Mouse (Mus musculus) midbrain, postnatal 0 days (tissue): Measurements from ENCODE around the gene Lcn2. TPM values are rescaled to one million over a fixed set of nuclear protein-coding genes. Genes with fewer than 3 reads are reported as not detected.

ENCODE experiments used
- ATAC-seq: fragments of 200-750 bp; cut with Nextera tagmentation; 2 replicates; pipeline ENCODE4 v1.8.0; 2017; ENCODE audit warnings: moderate number of reproducible peaks, mild to moderate bottlenecking, moderate TSS enrichment, moderate library complexity; ENCODE audit not compliant: low FRiP score
- DNase-seq: peaks from one replicate; pipeline ENCODE4 v3.0.0-alpha.2; 2015; ENCODE audit warnings: low spot score
- H3K27ac ChIP-seq: fragments of 300-500 bp; sonication (generic); 2 replicates; pipeline ENCODE4 v1.5.1; 2014; ENCODE audit warnings: low read depth, mild to moderate bottlenecking, low read length, mixed read lengths
- H3K27me3 ChIP-seq: fragments of 300-500 bp; sonication (generic); 2 replicates; pipeline ENCODE4 v1.6.1; 2014; ENCODE audit warnings: low read length, control low read depth, mixed read lengths; ENCODE audit not compliant: insufficient read depth
- H3K36me3 ChIP-seq: fragments of 300-500 bp; sonication (generic); 2 replicates; pipeline ENCODE4 v1.6.1; 2014; ENCODE audit warnings: low read length, control low read depth, mixed read lengths; ENCODE audit not compliant: insufficient read depth
- H3K4me1 ChIP-seq: fragments of 300-500 bp; sonication (generic); 2 replicates; pipeline ENCODE4 v1.6.1; 2014; ENCODE audit warnings: mild to moderate bottlenecking, control low read depth, antibody characterized with exemption, low read length, mixed read lengths; ENCODE audit not compliant: insufficient read depth
- H3K4me2 ChIP-seq: fragments of 300-500 bp; sonication (generic); 2 replicates; pipeline ENCODE4 v1.6.1; 2014; ENCODE audit warnings: low read depth, mild to moderate bottlenecking, low read length, mixed read lengths; ENCODE audit not compliant: poor library complexity, severe bottlenecking
- H3K4me3 ChIP-seq: fragments of 300-500 bp; sonication (generic); 2 replicates; pipeline ENCODE4 v1.5.1; 2014; ENCODE audit warnings: low read depth, mild to moderate bottlenecking, low read length, moderate library complexity
- H3K9ac ChIP-seq: fragments of 300-500 bp; sonication (generic); replicated peaks from 2 replicates; pipeline ENCODE4 v1.6.1; 2014; ENCODE audit warnings: mild to moderate bottlenecking, low read length, moderate library complexity, mixed read lengths; ENCODE audit not compliant: poor library complexity, severe bottlenecking
- H3K9me3 ChIP-seq: fragments of 300-500 bp; sonication (generic); 2 replicates; pipeline ENCODE4 v1.6.1; 2016; ENCODE audit warnings: low read length, control low read depth
- CTCF ChIP-seq: IDR thresholded peaks from 2 replicates; pipeline ENCODE4 v1.5.1; 2016; ENCODE audit warnings: antibody characterized with exemption, mild to moderate bottlenecking
- WGBS: fragments of 180-500 bp; shearing (Covaris S2); extraction: QIAGEN DNeasy Blood & Tissue Kit; methylation state at CpG from one replicate; pipeline ENCODE4 v1.1.7; 2014; 5-methylcytosine and 5-hydroxymethylcytosine counted together
- polyA plus RNA-seq: library from polyadenylated mRNA; unstranded; fragments of >200 nt; fragmentation: Nextera tagmentation; extraction: Ambion mirVana; gene quantifications from 2 replicates; pipeline ENCODE4 v1.2.1, GENCODE M21; 2015
- total RNA-seq: library from RNA; depleted of rRNA; stranded (reverse); fragments of >200 nt; gene quantifications from 2 replicates; pipeline ENCODE4 v1.2.3, GENCODE M21; 2014; rRNA removed

Lcn2 gene
- total RNA-seq (0.57 TPM in 1 of 2 replicates, not detected in the other), polyA plus RNA-seq (0.35 and 0.44 TPM in 2 replicates)

DNA sequence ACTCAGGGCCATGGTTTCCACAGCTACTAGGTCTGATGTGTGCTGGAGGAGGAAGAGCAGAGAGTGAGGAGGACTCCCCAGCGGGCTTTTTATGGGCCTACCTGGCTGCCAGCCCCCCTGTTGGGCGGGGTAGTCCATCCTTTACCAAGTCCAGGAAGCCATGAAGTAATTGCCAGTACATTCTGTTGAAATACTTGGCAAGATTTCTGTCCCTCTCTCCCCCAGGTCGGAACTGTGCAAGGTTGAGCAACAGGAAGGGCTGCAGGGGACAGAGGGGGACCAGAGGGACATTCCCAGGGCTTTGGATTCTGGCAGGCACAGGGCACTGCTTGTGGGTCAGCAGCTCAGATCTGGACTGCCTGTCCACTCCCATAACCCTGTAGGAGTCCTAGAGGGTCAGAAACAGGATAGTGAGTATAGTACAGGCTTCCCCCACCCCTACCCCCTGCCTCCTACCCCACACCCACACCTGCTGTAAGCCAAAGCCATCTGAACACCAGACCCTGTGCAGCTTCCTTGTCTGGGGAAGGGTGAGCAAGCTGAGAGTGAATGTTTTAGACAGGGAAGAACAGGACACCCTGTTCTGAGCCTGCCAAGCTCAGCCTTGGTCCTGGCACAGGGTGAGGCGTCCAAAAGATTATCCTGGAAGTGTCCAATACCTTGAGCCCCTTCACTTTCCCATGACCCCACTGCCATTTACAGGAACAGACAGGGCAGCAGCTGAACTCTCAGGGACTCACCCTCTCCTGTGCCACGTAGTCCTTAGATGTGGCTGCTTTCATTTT is at the start of gene Lcn2:
Gene Lcn2, minus strand, starts transcription at position 547 of the 785 bp plus-strand sequence.
- Histone ChIP-seq H3K9me3 (no peaks in the 10 kb centered on the region), H3K9ac (no peak within 1 kb of the TSS), H3K4me1 (no peaks in the 10 kb centered on the region), H3K4me2 (no peak within 1 kb of the TSS), H3K27ac (no peak within 1 kb of the TSS), H3K4me3 (no peak within 1 kb of the TSS), H3K36me3 (no peaks in the 10 kb centered on the region), H3K27me3 (no peaks in the 10 kb centered on the region)
- no peak for ATAC-seq
- TF ChIP-seq CTCF = no peak
- no peak for DNase-seq
- WGBS = 49% methylated on average over 5 of the region's 5 CpGs

- no peaks in the 10 kb centered on the region for H3K9me3 ChIP-seq
- WGBS = 64% methylated on average over 2 of the region's 2 CpGs
- no peak overlapping the region for H3K4me2 ChIP-seq
- H3K4me1 ChIP-seq = no peaks in the 10 kb centered on the region
- no peak overlapping the region for H3K9ac ChIP-seq
- DNase-seq = no peak
- no peak overlapping the region for H3K4me3 ChIP-seq
- no peak for ATAC-seq
- peak overlapping the region; percentile 58 for H3K27ac ChIP-seq
- no peak for TF ChIP-seq CTCF
- no peaks in the 10 kb centered on the region for H3K27me3 ChIP-seq
- H3K36me3 ChIP-seq = no peaks in the 10 kb centered on the region
These were observed 49.6 kb upstream of the Lcn2 start for GRCm38 (mm10) chr2:32437612-32438166.

DNA sequence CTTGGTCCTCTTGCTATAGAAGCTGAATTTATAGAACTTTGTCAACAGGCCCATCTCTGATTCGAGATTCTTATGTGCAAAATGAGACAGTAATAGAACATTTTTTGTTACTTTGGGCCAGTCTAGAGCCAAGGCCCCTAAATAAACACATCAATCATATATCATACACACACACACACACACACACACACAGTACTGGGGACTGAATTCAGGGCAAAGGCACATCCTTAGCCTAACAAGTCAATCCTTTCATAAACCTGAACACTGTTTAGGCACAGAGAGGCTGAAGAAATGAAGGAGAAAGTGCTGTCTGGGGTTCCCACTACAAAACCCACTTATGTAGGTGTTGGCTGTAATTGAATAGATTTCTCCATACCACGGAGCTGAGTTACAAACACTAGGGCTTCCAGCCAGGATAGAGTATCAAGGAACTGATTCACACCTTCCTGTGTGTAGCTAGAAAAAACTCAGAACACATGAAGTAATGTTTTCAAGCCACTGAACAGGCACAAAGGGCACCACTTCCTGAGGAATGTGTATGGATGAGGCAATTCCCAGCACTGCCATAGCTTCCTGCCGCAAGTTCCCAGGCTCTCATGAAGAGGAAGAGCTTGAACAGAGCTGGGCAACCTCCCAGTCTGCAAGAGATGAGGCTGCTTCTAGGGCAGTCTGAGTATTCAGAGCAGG is 48.8 kb upstream of the Lcn2 start:
- H3K36me3 ChIP-seq = no peaks in the 10 kb centered on the region
- peak overlapping the region; percentile 58; the same call in 1 of the 2 replicates for H3K27ac ChIP-seq
- DNase-seq = peak; percentile 39
- ATAC-seq = no peak
- no peaks in the 10 kb centered on the region for H3K9me3 ChIP-seq
- no peaks in the 10 kb centered on the region for H3K27me3 ChIP-seq
- no peak for TF ChIP-seq CTCF
- WGBS = 64% methylated on average over 3 of the region's 3 CpGs
- H3K4me3 ChIP-seq = no peak overlapping the region
- H3K4me1 ChIP-seq = 0 out of 2 replicates have a peak, but pooled peaks cover under 1% of the 10 kb centered on the region
- no peak overlapping the region for H3K4me2 ChIP-seq
- no peak overlapping the region for H3K9ac ChIP-seq

- ATAC-seq = peak; percentile 95
- H3K4me2 ChIP-seq = peak overlapping the region; percentile 87
- H3K4me3 ChIP-seq = peak overlapping the region; percentile 61
- no peaks in the 10 kb centered on the region for H3K36me3 ChIP-seq
- no peak; the same call in 1 of the 2 replicates for TF ChIP-seq CTCF
- H3K9me3 ChIP-seq = no peaks in the 10 kb centered on the region
- H3K27me3 ChIP-seq = no peaks in the 10 kb centered on the region
- 3% methylated on average over 18 of the region's 18 CpGs for WGBS
- peaks cover 17% of the 10 kb centered on the region for H3K4me1 ChIP-seq
- DNase-seq = peak; percentile 97
- peak overlapping the region; percentile 82 for H3K9ac ChIP-seq
- H3K27ac ChIP-seq = peak overlapping the region; percentile 90
These were observed 42.9 kb upstream of the Lcn2 start for GRCm38 (mm10) chr2:32430701-32431676.

DNA sequence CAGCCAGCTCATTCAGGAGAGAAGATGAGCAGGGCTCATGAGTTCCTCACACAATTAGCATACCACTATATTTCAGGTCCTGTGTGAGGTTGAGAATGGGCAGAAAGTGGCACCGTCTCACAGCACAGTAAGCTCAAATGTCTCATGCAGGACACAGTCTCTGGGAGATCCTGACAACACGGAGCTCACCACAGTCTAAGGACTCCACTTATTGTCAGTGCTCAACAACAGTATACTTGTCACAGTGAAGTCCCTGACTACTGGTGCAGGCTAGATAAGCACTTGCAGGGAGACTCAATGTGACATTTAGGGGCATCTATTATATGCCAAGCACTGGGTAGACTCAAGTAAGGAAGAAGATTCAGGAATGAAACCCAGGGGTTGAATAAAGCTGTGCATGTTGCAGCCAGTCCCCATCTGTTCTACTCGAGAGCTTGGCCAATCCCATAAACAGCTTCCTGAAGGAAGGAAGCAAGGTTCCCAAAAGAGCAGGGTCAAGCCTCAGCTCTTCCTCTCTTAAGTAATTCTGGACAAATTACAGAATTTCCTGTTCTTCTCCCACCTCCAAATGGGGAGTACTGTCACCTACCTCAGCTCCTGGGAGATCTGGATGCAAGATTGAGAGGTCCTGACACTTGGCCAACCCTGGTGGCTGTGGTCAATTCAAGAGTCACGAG is 41.3 kb upstream of the Lcn2 start:
- DNase-seq = no peak
- peak overlapping the region; percentile 61 for H3K4me3 ChIP-seq
- H3K9ac ChIP-seq = peak overlapping the region; percentile 63
- WGBS = 57% methylated on average over 4 of the region's 4 CpGs
- H3K27me3 ChIP-seq = no peaks in the 10 kb centered on the region
- ATAC-seq = no peak
- peak overlapping the region; percentile 82 for H3K27ac ChIP-seq
- no peaks in the 10 kb centered on the region for H3K9me3 ChIP-seq
- peak overlapping the region; percentile 87 for H3K4me2 ChIP-seq
- H3K36me3 ChIP-seq = no peaks in the 10 kb centered on the region
- H3K4me1 ChIP-seq = peaks cover 25% of the 10 kb centered on the region
- TF ChIP-seq CTCF = no peak
